Comparison of ENCODE assay signal across 8 mouse cellular contexts in genomic region chr19:22303021-22303951, GRCm38 (mm10).
DNase-seq lines count a peak whose midpoint lies in the region; ATAC-seq lines count a peak whose summit lies in the region.
"Had no signal": no experiment of that assay in that cellular context is flagged by ENCODE, and none has a peak within 500 bp of the region (broad histone marks: within the 10 kb centered on the region; RNA-seq: fewer than 3 reads in every experiment).

No protein-coding gene starts in this region.

- peak overlapping the region; percentile 29; the same call in 1 of the 2 replicates for H3K4me3 ChIP-seq in forebrain, embryonic 13.5 days
- 0 out of 2 replicates have a peak overlapping the region, but pooled peaks have one; percentile 26 for H3K4me3 ChIP-seq in midbrain, embryonic 14.5 days (replicated peaks; ENCODE audit: low read depth, low read length)
- H3K4me3 ChIP-seq: liver, embryonic 15.5 days had no signal

- 29% methylated on average over 17 of the region's 17 CpGs for WGBS in forebrain, embryonic 13.5 days
- WGBS in midbrain, embryonic 14.5 days = 18% methylated on average over 17 of the region's 17 CpGs

- H3K27ac ChIP-seq in forebrain, embryonic 13.5 days = 0 out of 2 replicates have a peak overlapping the region, but pooled peaks have one; percentile 3
- H3K27ac ChIP-seq in midbrain, embryonic 14.5 days (replicated peaks; ENCODE audit: low read depth, low read length) = peak overlapping the region; percentile 57
- H3K27ac ChIP-seq: liver, embryonic 15.5 days had no signal

- no peaks in the 10 kb centered on the region for H3K9me3 ChIP-seq in forebrain, embryonic 13.5 days (replicated peaks)
- H3K9me3 ChIP-seq in midbrain, embryonic 14.5 days (ENCODE audit: control insufficient read depth, low read length) = no peaks in the 10 kb centered on the region
- H3K9me3 ChIP-seq: liver, embryonic 15.5 days had no signal

- H3K9ac ChIP-seq in forebrain, embryonic 13.5 days = no peak overlapping the region
- H3K9ac ChIP-seq in midbrain, embryonic 14.5 days (replicated peaks; ENCODE audit: low read length) = no peak overlapping the region
- H3K9ac ChIP-seq: liver, embryonic 15.5 days had no signal

- no peaks in the 10 kb centered on the region for H3K36me3 ChIP-seq in forebrain, embryonic 13.5 days (ENCODE audit: poor library complexity, severe bottlenecking)
- H3K36me3 ChIP-seq in midbrain, embryonic 14.5 days (ENCODE audit: control insufficient read depth, insufficient read depth, low read length) = no peaks in the 10 kb centered on the region
- H3K36me3 ChIP-seq: liver, embryonic 15.5 days had no signal

- H3K4me1 ChIP-seq in forebrain, embryonic 13.5 days = peaks cover 13% of the 10 kb centered on the region
- H3K4me1 ChIP-seq in midbrain, embryonic 14.5 days (ENCODE audit: control insufficient read depth, insufficient read depth, low read length) = peaks cover 14% of the 10 kb centered on the region
- H3K4me1 ChIP-seq: liver, embryonic 15.5 days had no signal

- peak; percentile 52 for ATAC-seq in forebrain, embryonic 13.5 days
- ATAC-seq in midbrain, embryonic 14.5 days (ENCODE audit: low FRiP score, low TSS enrichment) = peak; percentile 47; the same call in 1 of the 2 replicates

- peak; percentile 21 for DNase-seq in R1 (ENCODE audit: low read depth, low spot score)
- peak; percentile 94 for DNase-seq in brain, adult 2 months (ENCODE audit: low read depth, low spot score)
- DNase-seq in midbrain, embryonic 14.5 days = peak; percentile 59
- DNase-seq in adrenal gland, postnatal 36 days = no peak
- DNase-seq in thymus, postnatal 4 days = no peak
- no peak for DNase-seq in gastrocnemius, adult 18-20 months (ENCODE audit: low spot score)

- peak overlapping the region; percentile 59 for H3K4me2 ChIP-seq in forebrain, embryonic 13.5 days
- peak overlapping the region; percentile 56 for H3K4me2 ChIP-seq in midbrain, embryonic 14.5 days (ENCODE audit: low read length)

- no peaks in the 10 kb centered on the region for H3K27me3 ChIP-seq in forebrain, embryonic 13.5 days
- no peaks in the 10 kb centered on the region for H3K27me3 ChIP-seq in midbrain, embryonic 14.5 days (ENCODE audit: control insufficient read depth, insufficient read depth, low read length)
- H3K27me3 ChIP-seq: liver, embryonic 15.5 days had no signal

Comparison
In these comparisons a context has a peak if more than half of its experiments do, and no peak if none do; other contexts are left out.
1. DNase-seq: peak in R1 (single experiment), brain, adult 2 months (single experiment) and midbrain, embryonic 14.5 days (single experiment); none in adrenal gland, postnatal 36 days (0 of 2), thymus, postnatal 4 days (single experiment) and gastrocnemius, adult 18-20 months (single experiment).